Mouse (Mus musculus) frontal cortex, postnatal 10 days (tissue): ENCODE results near the gene Rft1.
A peak's percentile ranks its signal among the peaks of the same experiment; 100 is the strongest.

Experiments
- DNase-seq, 2 experiments: peaks; one replicate each; pipeline ENCODE4 v3.0.0; 2022; ENCODE audit warnings: low spot score in 2 of 2, mixed read lengths in 1 of 2

Rft1 gene

DNA sequence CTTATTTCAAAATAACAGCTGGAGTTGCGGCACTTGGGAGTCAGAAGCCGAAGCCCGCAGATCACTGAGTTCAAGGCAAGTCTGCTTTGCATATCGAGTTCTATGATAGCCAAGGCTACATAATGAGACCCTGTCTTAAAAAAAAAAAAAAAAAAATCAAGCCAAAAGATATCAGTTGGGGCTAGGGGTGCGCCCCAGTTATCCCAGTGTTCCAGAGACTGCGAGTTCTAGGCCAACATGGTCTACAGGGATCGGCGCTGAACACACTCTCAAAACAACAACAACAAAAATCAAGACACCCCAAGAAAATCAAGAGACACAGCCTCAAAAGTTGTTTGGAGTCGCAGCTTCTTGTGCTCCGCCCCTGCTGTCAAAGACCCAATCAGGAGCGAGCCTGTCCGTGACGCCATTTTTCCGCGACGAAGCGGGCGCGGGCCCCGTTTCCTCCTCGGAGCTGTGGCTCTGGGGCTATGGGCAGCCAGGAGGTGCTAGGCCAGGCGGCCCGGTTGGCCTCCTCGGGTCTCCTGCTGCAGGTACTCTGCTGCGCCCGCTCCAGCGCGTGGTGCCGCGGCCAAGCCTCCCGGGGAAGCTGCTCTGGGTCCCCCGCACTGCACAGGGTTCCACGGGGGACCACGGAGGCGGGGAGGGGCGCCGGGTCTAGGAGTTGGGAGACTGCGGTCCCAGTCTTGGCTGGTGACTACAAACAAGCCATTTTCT, at the start of gene Rft1:
Rft1 (plus strand) TSS at position 418 of the 717 bp plus-strand sequence.
- peak; percentile 93 to 97 for DNase-seq

DNA sequence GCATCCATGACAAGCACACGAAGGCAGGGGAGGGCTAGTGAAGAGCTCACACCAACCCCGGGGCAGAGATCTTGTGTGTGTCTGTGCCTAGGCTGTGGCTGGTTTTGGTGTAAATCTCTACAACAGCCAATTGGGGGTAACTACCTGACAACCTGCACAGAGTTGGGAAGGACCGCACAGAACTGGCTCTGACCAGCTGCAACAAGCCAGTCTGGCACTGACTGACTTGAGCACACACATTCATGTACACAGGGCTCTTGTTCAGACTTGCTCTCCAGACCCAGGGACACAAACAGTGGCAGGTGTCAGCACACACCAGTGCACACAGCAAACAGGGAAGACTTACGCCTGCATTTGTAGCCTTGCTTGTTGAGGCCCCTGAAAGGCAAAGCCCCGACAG, 47.3 kb upstream of the Rft1 start:
- no peak for DNase-seq

DNA sequence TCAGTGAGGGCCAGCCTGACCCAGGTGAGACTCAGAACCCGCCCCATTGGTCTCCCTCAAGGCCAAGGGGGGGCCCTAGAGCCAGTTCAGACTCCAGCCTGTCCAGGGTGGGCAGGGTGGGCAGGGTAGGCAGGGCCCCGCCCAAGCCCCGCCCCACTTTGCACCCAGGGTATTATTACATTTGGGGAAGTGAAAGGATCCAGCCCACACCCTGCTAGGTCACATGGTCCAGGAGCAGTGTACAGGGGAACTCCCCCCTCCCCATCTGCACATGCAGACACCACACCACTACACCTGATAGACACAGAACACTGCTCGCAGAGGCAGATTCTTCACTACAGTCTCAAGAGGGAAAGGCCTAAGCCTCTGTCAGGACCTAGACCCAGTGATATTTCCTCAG, 46.5 kb upstream of the Rft1 start:
- no peak for DNase-seq

DNA sequence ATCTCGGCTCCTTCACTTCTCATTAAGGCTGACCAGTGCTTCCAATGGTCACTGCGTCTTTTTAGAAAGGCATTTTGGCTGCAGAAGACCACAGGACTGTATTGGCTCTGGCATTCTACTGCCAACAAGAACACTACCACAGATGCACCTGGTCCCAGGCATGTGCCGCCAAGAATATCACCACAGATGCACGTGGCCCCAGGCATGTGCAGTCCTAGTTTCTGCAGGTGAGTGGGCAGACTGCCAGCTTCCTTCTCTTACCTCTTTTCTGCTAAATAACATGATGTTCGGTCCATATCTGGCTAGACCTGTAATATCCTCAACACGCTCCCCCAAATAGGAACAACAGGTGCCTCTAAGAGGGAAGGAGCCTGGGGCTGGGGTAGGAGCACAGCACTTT, 46.0 kb upstream of the Rft1 start:
- DNase-seq: no peak

DNA sequence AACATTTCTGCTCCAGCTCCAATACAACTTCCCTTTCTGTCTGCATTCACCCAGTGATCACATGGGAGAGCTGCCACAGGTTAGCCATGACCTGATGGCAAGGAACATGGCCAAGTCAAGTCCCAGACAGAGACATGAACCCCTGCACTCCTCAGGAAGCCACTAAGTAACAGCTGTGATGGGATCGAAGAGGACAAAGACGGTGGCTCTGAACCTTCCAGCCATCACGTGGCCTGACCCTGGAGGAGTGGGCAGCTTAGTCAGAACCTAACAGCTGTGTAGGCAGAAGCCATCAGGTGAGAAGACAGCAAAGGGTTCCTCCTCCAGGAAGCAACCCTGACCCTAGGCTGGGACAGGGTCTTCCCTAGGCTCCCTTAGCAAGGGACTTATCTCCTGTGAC, 44.7 kb upstream of the Rft1 start:
- DNase-seq: no peak

DNA sequence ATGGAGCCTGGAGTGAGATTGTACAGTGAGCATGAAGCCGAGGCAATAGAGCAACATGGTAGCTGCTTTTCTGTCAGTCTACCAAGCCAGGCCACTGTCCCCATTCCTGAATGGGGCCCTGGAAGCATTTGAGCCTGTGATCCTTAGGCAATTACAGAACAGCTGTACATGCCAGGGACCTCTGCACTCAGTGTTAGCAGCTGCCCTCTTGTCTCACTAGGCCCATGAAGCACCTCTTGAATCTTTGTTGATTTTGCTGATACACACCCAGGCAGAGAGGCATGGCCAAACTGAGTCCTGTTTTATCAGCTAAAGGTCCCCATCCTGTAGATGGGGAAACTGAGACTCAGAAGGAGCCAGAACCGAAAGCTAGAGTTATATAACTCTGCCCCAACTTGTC, 43.9 kb upstream of the Rft1 start:
- no peak for DNase-seq

DNA sequence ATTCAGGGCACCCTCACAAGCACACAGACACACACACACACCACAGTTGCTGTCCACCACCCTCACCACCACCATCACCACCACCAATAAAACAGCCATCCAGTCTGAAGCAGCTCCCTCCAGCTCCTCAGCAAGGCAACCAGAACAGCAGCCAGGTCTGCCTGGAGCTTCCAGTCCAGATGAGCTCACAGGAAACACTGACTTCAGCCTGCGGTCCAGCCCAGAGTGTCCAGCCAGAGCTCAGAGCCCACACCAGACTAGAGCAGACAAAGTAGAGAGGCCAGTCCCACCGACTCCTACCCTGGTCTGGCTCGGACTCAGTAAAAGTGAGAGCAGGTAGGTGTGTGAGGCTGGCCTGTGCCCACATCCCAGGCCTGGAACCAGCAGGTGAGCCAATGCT, 43.2 kb upstream of the Rft1 start:
- DNase-seq: no peak

DNA sequence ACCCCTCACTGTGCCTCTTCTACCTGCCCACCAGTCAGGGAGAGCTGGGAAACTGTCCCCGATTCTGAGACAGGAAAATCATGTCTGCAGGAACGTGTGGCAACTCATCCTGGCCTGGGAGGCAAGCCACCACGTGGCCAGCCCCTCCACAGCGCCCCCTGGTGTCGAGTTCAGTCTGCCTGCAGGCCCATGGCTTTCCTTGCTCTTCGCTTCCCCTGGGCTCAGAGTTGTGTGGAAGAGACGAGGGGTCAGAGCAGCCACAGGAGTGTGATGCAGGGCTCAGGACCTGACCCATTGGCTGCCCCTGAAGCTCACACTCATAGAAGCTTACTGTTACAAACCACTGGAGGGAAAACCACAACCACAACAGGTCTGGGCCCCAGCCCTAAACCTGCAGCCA, 41.6 kb upstream of the Rft1 start:
- peak in 1 of 2 experiments; percentile 55 for DNase-seq

DNA sequence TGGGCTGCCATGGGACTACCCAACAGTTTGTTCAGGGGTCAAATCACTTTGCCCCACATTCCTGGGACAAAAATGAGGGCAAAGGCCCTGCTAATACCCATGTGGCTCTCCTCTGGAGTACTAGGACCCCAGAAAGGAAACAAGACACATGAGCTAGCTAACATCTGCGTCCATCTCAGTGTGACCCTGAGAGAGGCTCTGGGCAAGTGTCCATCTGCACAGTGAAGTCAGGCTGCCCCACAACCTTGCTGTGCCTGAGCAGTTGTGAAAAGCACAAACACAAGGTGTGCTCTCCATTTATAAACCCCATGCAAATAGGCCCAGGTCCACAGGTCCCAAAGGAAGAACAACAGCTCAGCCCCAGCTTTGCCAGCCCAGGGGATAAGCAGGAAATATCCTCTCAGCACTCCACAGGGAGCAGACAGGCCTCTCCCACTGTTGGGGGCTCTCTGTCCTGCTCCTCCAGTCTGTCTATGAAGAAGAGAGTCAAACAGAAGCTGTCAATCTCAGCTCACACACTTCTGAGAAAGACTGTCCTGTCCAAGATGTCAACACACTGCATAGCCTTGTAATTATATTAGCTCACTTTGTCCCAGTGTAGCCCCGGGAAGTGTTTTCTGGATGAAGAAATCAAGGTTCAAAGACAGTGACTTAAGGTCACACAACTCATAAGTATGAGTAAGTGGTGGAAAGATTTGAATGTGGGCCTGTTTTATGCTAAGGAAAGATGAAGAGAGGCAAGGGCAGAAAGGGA, 41.0 kb upstream of the Rft1 start:
- DNase-seq: no peak

DNA sequence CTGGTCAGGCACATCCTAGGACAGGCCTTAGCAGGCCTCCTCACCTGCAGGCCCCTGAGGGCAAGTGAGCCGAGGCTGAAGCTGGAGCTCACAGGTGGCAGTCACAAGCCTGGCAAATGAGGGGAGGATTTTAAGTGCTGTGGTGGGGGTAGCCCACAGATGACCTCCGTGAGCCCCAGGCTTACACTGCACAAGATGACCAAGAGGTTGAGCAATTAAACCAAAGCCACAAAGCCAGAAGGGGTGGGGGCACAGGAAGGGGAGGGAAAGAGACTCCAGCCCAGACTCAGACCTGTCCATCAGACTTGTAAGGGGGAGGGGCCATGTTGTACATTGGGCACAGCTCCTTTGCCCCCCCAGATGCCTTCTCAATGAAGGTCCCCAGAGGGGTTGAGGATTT, 37.4 kb upstream of the Rft1 start:
- no peak for DNase-seq

DNA sequence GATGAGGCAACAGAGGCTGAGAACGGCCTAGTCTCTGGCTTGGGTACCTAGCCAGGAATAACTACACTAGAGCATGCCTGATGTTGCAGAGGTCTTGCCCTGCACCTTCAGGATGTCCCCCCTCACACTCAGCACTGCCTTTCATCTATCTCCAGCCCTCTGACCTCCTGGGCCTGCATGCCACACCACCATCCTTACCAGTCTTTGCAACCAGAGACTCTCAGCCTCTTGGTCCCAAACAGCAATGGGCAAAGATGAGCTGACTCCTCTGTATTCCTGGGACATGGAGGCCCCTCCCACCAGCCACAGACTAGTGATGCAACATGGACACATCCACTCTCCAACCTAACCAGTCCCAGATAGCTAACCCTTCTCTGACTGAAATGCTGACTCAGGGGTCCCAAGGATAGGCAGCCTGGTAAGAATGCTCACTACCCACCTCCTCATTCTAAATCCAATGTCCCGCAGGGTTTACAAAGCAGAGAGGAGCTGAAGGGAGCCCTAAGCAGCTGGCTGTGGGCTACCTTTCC, 35.3 kb upstream of the Rft1 start:
- DNase-seq: no peak

DNA sequence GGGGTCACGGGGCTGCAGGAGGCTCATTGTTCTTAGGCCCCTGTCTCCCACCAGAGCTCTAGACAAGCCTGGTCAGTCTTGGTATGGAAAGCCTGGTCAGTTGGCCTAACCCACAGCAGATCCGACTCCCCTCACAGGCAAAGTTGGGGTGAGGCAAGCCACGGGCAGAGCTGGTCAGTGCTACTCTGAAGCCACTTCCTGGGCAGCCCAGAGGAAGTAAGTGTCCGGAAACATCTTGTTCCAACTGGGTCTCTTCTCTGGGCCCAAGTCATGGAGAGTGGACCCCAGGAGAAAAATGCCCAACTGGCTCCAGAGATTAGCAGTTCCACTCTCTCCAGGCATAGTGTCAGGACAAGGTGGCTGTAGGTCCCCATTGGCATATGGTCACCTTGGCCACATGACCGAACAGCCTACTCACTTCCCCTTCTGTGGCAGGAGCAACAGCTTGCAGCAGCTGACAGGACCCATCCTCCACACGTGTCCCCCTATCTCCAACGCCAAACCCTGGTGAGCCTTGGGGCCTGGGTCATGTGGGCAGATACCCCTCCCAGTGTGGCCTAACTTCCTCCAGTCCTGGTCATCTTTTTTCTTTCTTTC, 34.1 kb upstream of the Rft1 start:
- no peak for DNase-seq

DNA sequence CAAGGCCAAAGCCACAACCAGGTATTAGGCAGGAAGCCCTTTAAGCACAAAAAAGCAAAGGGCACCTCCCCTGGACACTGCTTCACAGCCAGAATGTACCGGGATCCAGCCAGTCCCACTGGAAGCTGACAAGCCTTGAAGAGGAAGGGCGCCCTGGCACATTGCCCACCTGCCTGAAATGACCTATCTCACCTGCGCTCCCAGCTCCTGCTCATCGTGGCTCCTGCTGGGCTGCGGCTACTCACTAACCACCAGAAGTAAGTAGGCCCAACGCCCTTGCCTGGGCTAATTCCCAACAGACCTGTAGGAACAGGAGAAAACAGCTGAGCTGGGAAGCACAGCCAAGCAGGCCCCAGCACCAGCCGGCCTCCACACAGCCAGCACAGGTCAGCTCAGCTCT, 32.0 kb upstream of the Rft1 start:
- DNase-seq: no peak

DNA sequence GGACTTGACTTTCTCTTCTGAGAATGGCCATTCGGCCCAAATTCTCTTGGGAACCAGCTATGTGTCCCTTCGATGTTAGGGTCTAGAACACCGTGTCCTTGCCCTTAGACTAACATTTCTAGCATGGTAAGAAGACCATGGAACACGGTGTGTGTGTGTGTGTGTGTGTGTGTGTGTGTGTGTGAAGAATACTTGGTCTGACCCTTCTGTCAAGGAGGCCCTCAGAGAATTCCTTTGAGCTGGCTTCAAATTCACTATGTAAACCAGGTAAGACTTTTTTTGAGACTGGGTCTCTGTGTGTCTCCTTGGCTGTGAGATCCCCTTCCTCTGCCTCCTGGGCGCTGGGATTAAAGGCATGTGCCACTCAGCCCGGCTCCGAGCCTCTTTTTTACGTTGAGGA, 31.6 kb upstream of the Rft1 start:
- no peak for DNase-seq

DNA sequence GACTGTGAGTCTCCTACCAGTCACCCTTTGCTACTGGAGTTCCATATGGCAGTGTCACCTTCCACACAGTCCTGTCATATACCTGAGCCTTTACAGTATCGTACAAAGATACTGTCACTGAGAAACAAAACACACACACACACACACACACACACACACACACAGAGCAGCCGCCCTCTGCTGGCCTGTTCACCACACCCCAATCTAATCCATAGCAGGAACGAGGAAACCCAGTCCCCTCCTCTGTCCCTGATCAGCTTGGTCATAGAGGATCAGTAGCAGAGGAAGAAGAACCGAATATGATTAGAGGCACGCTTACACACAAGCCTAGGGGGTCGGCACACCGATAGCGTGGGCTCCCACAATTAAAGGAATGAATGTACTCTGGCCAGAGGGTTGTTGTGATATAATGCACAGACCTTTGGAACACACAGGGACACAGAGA, 29.9 kb upstream of the Rft1 start:
- no peak for DNase-seq

DNA sequence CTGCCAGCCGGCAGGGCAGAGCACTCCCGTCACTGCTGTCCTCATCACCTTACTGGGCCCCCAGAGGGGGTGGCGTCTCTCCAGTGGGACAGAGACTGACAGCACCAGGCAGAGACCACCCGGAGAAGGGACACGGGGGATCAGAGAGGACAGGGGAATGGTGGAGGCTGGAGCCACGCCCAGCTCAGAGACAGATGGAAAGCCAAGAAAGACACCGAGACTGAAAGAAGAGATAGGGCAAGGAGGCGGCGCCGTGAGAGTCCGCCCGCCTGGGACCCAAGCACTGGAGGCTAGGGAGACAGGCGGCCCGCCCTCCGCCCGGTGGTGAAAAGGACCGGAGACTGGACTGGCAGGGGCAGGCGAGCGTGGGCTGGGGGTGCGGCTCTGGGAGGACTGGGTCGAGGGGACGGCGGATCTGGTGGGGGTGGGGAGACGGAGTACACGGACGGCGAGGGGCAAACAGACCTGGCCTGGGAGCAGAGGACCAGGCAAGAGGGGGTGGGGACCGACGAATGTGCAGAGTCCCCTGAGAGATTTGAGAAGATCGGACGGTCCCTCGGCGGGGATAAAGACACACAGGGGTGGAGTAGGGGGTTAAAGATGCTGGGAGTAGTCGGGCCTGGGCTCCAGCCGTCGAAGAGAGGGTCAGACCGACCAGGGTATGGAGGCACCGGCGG, 28.9 kb upstream of the Rft1 start:
- DNase-seq: peak; percentile 29 to 33

DNA sequence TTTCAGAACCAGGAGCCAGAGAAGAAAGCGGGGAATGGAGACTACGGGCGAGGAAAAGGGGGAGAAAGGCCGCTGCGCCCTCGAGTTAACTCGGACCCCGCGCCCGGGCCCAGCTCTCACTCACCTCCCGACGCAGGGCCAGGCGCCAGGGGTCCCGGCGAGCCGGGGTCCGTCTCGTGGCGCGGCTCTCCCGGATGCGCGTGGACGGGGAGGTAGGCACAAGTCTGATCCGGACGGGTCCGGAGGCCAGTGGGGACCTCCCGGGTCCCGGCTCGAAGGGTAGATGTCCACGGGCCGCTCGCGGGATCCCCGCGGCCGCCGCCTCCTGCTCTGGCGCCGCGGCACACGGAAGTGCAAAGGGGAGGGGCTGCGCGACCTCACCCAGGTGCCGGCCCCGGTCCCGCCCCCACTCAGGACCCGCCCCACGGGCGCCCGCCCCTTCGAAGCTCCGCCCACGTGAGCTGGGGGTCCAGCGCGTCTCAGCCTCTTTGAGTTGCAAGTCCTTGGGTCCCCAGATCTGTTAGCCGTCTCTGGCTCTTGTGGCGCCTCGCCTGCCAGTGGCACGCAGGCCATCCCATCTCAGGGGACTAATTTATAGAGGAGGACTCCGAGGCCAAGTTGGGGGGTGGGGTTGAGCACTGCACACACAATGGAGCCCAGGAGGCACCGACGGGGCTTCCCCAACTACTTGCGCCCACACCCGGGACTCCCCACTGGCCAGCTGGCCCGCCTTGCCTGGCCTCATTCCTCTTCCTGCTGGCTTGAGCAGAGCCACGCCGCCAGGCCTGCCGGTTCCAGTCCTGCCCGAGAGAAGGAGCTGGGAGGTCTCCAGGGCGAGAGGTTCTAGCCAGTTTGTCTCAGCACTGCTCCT, 28.1 kb upstream of the Rft1 start, which contains the start of gene Prkcd:
Prkcd (minus strand) TSS at position 355 of the 871 bp plus-strand sequence.
- DNase-seq: peak; percentile 59 to 67

DNA sequence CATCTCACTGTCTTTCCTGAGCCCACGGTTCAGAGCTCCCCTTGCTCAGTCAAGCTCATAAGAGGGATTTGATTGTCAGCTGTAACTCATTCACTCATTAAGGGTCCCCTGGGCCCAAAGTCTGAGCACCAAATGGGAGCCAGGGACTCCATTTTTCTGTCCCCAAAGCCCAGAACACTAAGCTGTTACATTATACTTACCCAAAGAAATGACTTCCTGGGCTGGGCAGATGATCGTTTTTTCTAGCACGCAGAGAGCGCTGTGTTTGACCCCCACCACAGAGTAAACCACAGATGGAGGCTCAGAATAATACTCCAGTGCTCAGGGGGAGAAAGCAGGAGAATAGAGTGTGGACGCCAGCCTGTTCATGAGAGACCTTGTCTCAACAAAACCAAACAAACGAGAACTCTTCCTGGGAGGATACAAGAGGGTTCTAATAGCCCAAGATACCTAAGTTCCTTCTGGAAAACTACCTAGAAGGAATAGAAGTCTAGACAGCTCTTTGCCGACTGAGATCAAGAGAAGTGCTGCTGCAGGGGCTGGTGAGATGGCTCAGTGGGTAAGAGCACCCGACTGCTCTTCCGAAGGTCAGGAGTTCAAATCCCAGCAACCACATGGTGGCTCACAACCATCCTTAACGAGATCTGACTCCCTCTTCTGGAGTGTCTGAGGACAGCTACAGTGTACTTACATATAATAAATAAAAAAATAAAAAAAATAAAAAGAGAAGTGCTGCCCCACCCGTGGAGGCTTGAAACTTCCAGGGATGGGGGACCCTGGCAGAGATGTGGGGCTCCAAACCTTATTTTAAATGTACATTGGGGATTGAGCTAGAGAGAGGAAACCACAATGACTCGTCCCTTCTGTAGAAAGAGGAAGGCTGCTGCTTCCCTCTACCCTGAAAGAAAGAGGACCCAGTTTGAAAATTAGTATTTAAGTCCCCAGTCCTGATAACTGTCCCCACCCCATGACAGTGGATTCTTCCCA, 27.1 kb upstream of the Rft1 start:
- no peak for DNase-seq

DNA sequence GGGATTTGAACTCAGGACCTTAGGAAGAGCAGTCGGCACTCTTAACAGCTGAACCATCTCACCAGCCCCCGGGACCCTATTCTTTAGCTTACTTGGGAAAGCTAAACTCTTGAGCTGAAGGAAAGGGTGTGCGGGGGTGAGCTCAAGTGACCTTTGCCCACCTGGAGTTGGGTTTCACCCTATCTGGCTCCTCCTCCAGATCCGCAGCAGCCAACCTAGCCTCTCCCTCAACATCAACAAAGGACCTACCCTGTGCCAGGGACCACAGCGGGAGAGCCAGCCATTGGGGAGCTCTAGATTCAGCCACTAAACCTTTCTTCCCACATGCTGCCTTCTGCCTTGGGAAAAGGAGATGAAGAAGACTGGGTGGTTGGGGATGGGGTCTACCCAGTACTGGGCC, 25.9 kb upstream of the Rft1 start:
- DNase-seq: no peak

DNA sequence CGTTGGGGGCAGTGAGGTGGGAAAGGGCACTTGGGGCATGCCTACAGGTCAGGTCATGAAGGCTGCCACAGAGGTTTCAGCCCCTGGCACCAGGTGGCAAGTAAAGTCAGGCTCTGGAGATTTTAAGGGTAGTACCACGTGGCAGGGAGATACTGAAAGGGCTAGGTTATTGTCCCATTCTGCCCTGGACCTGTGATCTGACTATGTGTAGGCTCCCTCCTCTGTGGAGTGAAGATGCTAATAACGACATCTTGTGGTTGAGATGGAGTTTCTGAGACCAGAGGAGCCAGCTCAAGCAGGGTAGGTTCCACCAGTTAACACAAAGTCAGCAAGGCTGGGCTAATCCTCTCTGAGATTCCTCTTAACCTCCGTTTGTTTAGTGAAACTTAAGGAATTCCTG, 24.3 kb upstream of the Rft1 start:
- DNase-seq: no peak
